Comparison of ENCODE assay signal across 17 mouse cellular contexts in genomic region chr11:95027850-95028470, GRCm38 (mm10). TPM values are rescaled to one million over a fixed set of nuclear protein-coding genes. Genes with fewer than 3 reads are reported as not detected.
DNase-seq lines count a peak whose midpoint lies in the region; ATAC-seq and TF ChIP-seq lines count a peak whose summit lies in the region.
"Had no signal": no experiment of that assay in that cellular context is flagged by ENCODE, and none has a peak within 500 bp of the region (broad histone marks: within the 10 kb centered on the region; RNA-seq: fewer than 3 reads in every experiment).

No protein-coding gene starts in this region.

- 0 out of 2 replicates have a peak overlapping the region, but pooled peaks have one; percentile 3 for H3K27ac ChIP-seq in layer of hippocampus, adult 2 months
- H3K27ac ChIP-seq in embryonic facial prominence, embryonic 10.5 days (replicated peaks) = 0 out of 2 replicates have a peak overlapping the region, but pooled peaks have one; percentile 19
- H3K27ac ChIP-seq in forebrain, embryonic 14.5 days (ENCODE audit: low read depth, low read length) = peak overlapping the region; percentile 29; the same call in 1 of the 2 replicates
- no peak overlapping the region for H3K27ac ChIP-seq in limb, embryonic 12.5 days
- H3K27ac ChIP-seq in intestine, postnatal 0 days (ENCODE audit: low read depth, low read length) = no peak overlapping the region
- H3K27ac ChIP-seq: liver, embryonic 14.5 days; stomach, embryonic 15.5 days had no signal

- ATAC-seq in forebrain, embryonic 14.5 days = peak; percentile 18; the same call in 1 of the 2 replicates
- no peak for ATAC-seq in limb, embryonic 12.5 days (ENCODE audit: insufficient number of reproducible peaks, insufficient read depth, low FRiP score, low TSS enrichment, low read depth)
- no peak for ATAC-seq in intestine, postnatal 0 days

- no peak overlapping the region for H3K4me2 ChIP-seq in forebrain, embryonic 14.5 days (ENCODE audit: low read length)
- no peak overlapping the region for H3K4me2 ChIP-seq in limb, embryonic 12.5 days
- no peak overlapping the region for H3K4me2 ChIP-seq in intestine, postnatal 0 days (replicated peaks; ENCODE audit: low read depth)
- H3K4me2 ChIP-seq: stomach, embryonic 15.5 days had no signal

- H3K9me3 ChIP-seq in embryonic facial prominence, embryonic 10.5 days = no peaks in the 10 kb centered on the region
- H3K9me3 ChIP-seq in forebrain, embryonic 14.5 days (replicated peaks; ENCODE audit: control insufficient read depth, low read length) = no peaks in the 10 kb centered on the region
- no peaks in the 10 kb centered on the region for H3K9me3 ChIP-seq in limb, embryonic 12.5 days
- H3K9me3 ChIP-seq in intestine, postnatal 0 days (ENCODE audit: control insufficient read depth) = no peaks in the 10 kb centered on the region
- H3K9me3 ChIP-seq: G1E; stomach, embryonic 15.5 days had no signal

- no peak overlapping the region for H3K4me3 ChIP-seq in layer of hippocampus, adult 2 months
- H3K4me3 ChIP-seq in embryonic facial prominence, embryonic 10.5 days = no peak overlapping the region
- no peak overlapping the region for H3K4me3 ChIP-seq in forebrain, embryonic 14.5 days (ENCODE audit: low read depth, low read length)
- H3K4me3 ChIP-seq in limb, embryonic 12.5 days (replicated peaks) = no peak overlapping the region
- no peak overlapping the region for H3K4me3 ChIP-seq in intestine, postnatal 0 days (ENCODE audit: low read depth, low read length)
- H3K4me3 ChIP-seq: stomach, embryonic 15.5 days had no signal

- H3K9ac ChIP-seq in forebrain, embryonic 14.5 days (ENCODE audit: low read length) = peak overlapping the region; percentile 2; the same call in 1 of the 2 replicates
- H3K9ac ChIP-seq in limb, embryonic 12.5 days (replicated peaks) = peak overlapping the region; percentile 42
- no peak overlapping the region for H3K9ac ChIP-seq in intestine, postnatal 0 days (ENCODE audit: low read depth, low read length)
- H3K9ac ChIP-seq: liver, embryonic 14.5 days; stomach, embryonic 15.5 days had no signal

- TF ChIP-seq CTCF in layer of hippocampus, adult 2 months (conservative IDR thresholded peaks at IDR 0.05) = no peak
- no peak for TF ChIP-seq CTCF in intestine, postnatal 0 days (IDR thresholded peaks at IDR 0.05; ENCODE audit: low read depth)

- H3K4me1 ChIP-seq in embryonic facial prominence, embryonic 10.5 days = peaks cover 28% of the 10 kb centered on the region
- H3K4me1 ChIP-seq in forebrain, embryonic 14.5 days (ENCODE audit: control insufficient read depth, insufficient read depth, low read length) = peaks cover 6% of the 10 kb centered on the region; the same call in 1 of the 2 replicates
- peaks cover 9% of the 10 kb centered on the region; the same call in 1 of the 2 replicates for H3K4me1 ChIP-seq in limb, embryonic 12.5 days (replicated peaks)
- no peaks in the 10 kb centered on the region for H3K4me1 ChIP-seq in intestine, postnatal 0 days (replicated peaks; ENCODE audit: control insufficient read depth, insufficient read depth, low read length)

- H3K36me3 ChIP-seq in embryonic facial prominence, embryonic 10.5 days (replicated peaks) = peaks cover 40% of the 10 kb centered on the region
- peaks cover 32% of the 10 kb centered on the region for H3K36me3 ChIP-seq in forebrain, embryonic 14.5 days (ENCODE audit: control insufficient read depth, insufficient read depth, low read length)
- H3K36me3 ChIP-seq in limb, embryonic 12.5 days = peaks cover 50% of the 10 kb centered on the region
- peaks cover 58% of the 10 kb centered on the region for H3K36me3 ChIP-seq in intestine, postnatal 0 days (ENCODE audit: control insufficient read depth, insufficient read depth)

- DNase-seq in layer of hippocampus, adult 2 months (ENCODE audit: low spot score in 2 of 2) = no peak
- no peak for DNase-seq in layer of hippocampus, adult 9-10 months (ENCODE audit: low spot score)
- no peak for DNase-seq in embryonic facial prominence, embryonic 10.5 days (ENCODE audit: low spot score)
- peak; percentile 31 for DNase-seq in forebrain, embryonic 14.5 days (ENCODE audit: low spot score)
- no peak for DNase-seq in yolk sac, embryonic 10.5 days (ENCODE audit: low spot score)
- DNase-seq: cerebellum, adult 8-10 months; heart, adult 11 months; lung, postnatal 14 days; right cerebral cortex, adult 18-20 months had no signal

- WGBS in embryonic facial prominence, embryonic 10.5 days = 37% methylated on average over 13 of the region's 13 CpGs
- WGBS in forebrain, embryonic 14.5 days = 36% methylated on average over 13 of the region's 13 CpGs
- 16% methylated on average over 13 of the region's 13 CpGs for WGBS in limb, embryonic 12.5 days
- 60% methylated on average over 13 of the region's 13 CpGs for WGBS in intestine, postnatal 0 days

- peaks cover 11% of the 10 kb centered on the region; the same call in 1 of the 2 replicates for H3K27me3 ChIP-seq in embryonic facial prominence, embryonic 10.5 days (replicated peaks; ENCODE audit: low read depth, poor library complexity, severe bottlenecking)
- H3K27me3 ChIP-seq in forebrain, embryonic 14.5 days (replicated peaks; ENCODE audit: control insufficient read depth, insufficient read depth, low read length) = no peaks in the 10 kb centered on the region
- H3K27me3 ChIP-seq in limb, embryonic 12.5 days = 0 out of 2 replicates have a peak, but pooled peaks cover 12% of the 10 kb centered on the region
- no peaks in the 10 kb centered on the region for H3K27me3 ChIP-seq in intestine, postnatal 0 days (replicated peaks; ENCODE audit: control insufficient read depth, insufficient read depth, low read length)
- H3K27me3 ChIP-seq: stomach, embryonic 15.5 days had no signal

RNA-seq across cellular contexts. Expression of gene Pdk2, which starts 13.2 kb away (rescaled TPM):
- total RNA-seq in layer of hippocampus, adult 2 months (2021) = 100 to 1,000 TPM; 133 TPM
- polyA plus RNA-seq in embryonic facial prominence, embryonic 10.5 days (2016; fragmentation: Nextera tagmentation; extraction: Ambion mirVana) = 12.9 and 16.0 TPM in 2 replicates
- polyA plus RNA-seq in forebrain, embryonic 14.5 days (2014; fragmentation: Nextera tagmentation; extraction: Ambion mirVana) = 20.1 and 24.2 TPM in 2 replicates
- 21.9 and 22.4 TPM in 2 replicates for polyA plus RNA-seq in limb, embryonic 12.5 days (2016; fragmentation: Nextera tagmentation; extraction: Ambion mirVana)
- 53.2 and 57.4 TPM in 2 replicates for polyA plus RNA-seq in intestine, postnatal 0 days (2015; fragmentation: Nextera tagmentation; extraction: Ambion mirVana)

RNA-seq across cellular contexts. Expression of gene Samd14, which starts 18.3 kb away (rescaled TPM):
- 10 to 100 TPM; 38.9 to 40.8 TPM for total RNA-seq in layer of hippocampus, adult 2 months (2021)
- 35.5 and 42.5 TPM in 2 replicates for polyA plus RNA-seq in embryonic facial prominence, embryonic 10.5 days (2016; fragmentation: Nextera tagmentation; extraction: Ambion mirVana)
- polyA plus RNA-seq in forebrain, embryonic 14.5 days (2014; fragmentation: Nextera tagmentation; extraction: Ambion mirVana) = 81.7 and 96.5 TPM in 2 replicates
- polyA plus RNA-seq in limb, embryonic 12.5 days (2016; fragmentation: Nextera tagmentation; extraction: Ambion mirVana) = 34.6 and 37.7 TPM in 2 replicates
- 6.5 and 6.9 TPM in 2 replicates for polyA plus RNA-seq in intestine, postnatal 0 days (2015; fragmentation: Nextera tagmentation; extraction: Ambion mirVana)

RNA-seq across cellular contexts. Expression of gene Ppp1r9b, which starts 37.1 kb away (rescaled TPM):
- total RNA-seq in layer of hippocampus, adult 2 months (2021) = 100 to 1,000 TPM; 967 to 974 TPM
- polyA plus RNA-seq in embryonic facial prominence, embryonic 10.5 days (2016; fragmentation: Nextera tagmentation; extraction: Ambion mirVana) = 8.3 and 9.4 TPM in 2 replicates
- 20.8 and 21.8 TPM in 2 replicates for polyA plus RNA-seq in forebrain, embryonic 14.5 days (2014; fragmentation: Nextera tagmentation; extraction: Ambion mirVana)
- 12.0 and 12.6 TPM in 2 replicates for polyA plus RNA-seq in limb, embryonic 12.5 days (2016; fragmentation: Nextera tagmentation; extraction: Ambion mirVana)
- polyA plus RNA-seq in intestine, postnatal 0 days (2015; fragmentation: Nextera tagmentation; extraction: Ambion mirVana) = 6.3 and 7.1 TPM in 2 replicates

RNA-seq across cellular contexts. Expression of gene Itga3, which starts 48.6 kb away (rescaled TPM):
- total RNA-seq in layer of hippocampus, adult 2 months (2021) = 10 to 100 TPM; 10.3 to 16.1 TPM
- polyA plus RNA-seq in embryonic facial prominence, embryonic 10.5 days (2016; fragmentation: Nextera tagmentation; extraction: Ambion mirVana) = 11.5 and 12.2 TPM in 2 replicates
- polyA plus RNA-seq in forebrain, embryonic 14.5 days (2014; fragmentation: Nextera tagmentation; extraction: Ambion mirVana) = 4.1 and 4.8 TPM in 2 replicates
- 7.7 and 7.9 TPM in 2 replicates for polyA plus RNA-seq in limb, embryonic 12.5 days (2016; fragmentation: Nextera tagmentation; extraction: Ambion mirVana)
- polyA plus RNA-seq in intestine, postnatal 0 days (2015; fragmentation: Nextera tagmentation; extraction: Ambion mirVana) = 51.3 and 57.9 TPM in 2 replicates
- polyA plus RNA-seq: G1E had no signal

RNA-seq across cellular contexts. Expression of gene Sgca, which starts 51.8 kb away (rescaled TPM):
- total RNA-seq in layer of hippocampus, adult 2 months (2021) = under 1 TPM in 1 of 2 experiments, not detected in 1; 0.44 TPM
- polyA plus RNA-seq in embryonic facial prominence, embryonic 10.5 days (2016; fragmentation: Nextera tagmentation; extraction: Ambion mirVana) = 0.17 TPM in 1 of 2 replicates, not detected in the other
- polyA plus RNA-seq in forebrain, embryonic 14.5 days (2014; fragmentation: Nextera tagmentation; extraction: Ambion mirVana) = not detected in 2 replicates
- 2.8 and 3.0 TPM in 2 replicates for polyA plus RNA-seq in limb, embryonic 12.5 days (2016; fragmentation: Nextera tagmentation; extraction: Ambion mirVana)
- 0.18 and 0.55 TPM in 2 replicates for polyA plus RNA-seq in intestine, postnatal 0 days (2015; fragmentation: Nextera tagmentation; extraction: Ambion mirVana)
- total RNA-seq: megakaryocyte-erythroid progenitor cell, adult 5-6 weeks; neutrophil, adult 5-6 weeks had no signal
- polyA plus RNA-seq: G1E; intestine, embryonic 14.5 days; liver, embryonic 14.5 days had no signal

Comparison
In these comparisons a context has a peak if more than half of its experiments do, and no peak if none do; other contexts are left out.
1. H3K27ac ChIP-seq: peak in layer of hippocampus, adult 2 months (single experiment), embryonic facial prominence, embryonic 10.5 days (single experiment) and forebrain, embryonic 14.5 days (single experiment); none in limb, embryonic 12.5 days (single experiment) and intestine, postnatal 0 days (single experiment).